13 mouse cellular contexts compared by ENCODE assay signal in the genomic region with DNA sequence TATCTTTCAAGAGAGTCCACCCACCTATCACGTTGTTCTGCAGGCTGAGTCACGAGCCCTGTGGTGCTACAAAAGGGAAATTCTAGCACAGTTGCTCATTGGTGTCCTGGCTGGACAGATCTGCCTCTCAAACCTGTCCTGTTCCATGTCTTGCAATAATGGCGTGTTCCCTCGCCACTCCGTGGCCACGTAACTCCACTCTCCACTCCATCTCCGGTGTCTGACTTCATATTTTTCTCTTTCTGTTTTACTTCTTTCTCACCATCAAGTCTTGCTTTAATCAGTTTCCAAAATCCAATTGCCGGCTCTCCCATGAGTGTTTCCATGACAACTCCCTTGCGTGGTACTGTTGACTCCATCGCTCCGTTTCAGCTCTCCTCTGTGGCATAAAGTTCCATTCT.
DNase-seq lines count a peak whose midpoint lies in the region; ATAC-seq and TF ChIP-seq lines count a peak whose summit lies in the region.
"Had no signal": no experiment of that assay in that cellular context is flagged by ENCODE, and none has a peak within 500 bp of the region (broad histone marks: within the 10 kb centered on the region; RNA-seq: fewer than 3 reads in every experiment).

No protein-coding gene starts in this region.

- peak; percentile 57 for DNase-seq in forebrain, postnatal 0 days
- peak; percentile 79 to 84 for DNase-seq in frontal cortex, adult 2 months (ENCODE audit: extremely low spot score in 1 of 2, low spot score in 1 of 2)
- peak; percentile 69 to 82 for DNase-seq in left cerebral cortex, adult 18-20 months (ENCODE audit: low spot score in 2 of 2)
- DNase-seq in adrenal gland, postnatal 14 days = no peak
- no peak for DNase-seq in embryo, embryonic 10 days (ENCODE audit: low spot score)
- DNase-seq: cerebellum, adult 11-12 months; heart, postnatal 36 days had no signal

- 0 out of 2 replicates have a peak overlapping the region, but pooled peaks have one; percentile 50 for H3K27ac ChIP-seq in forebrain, postnatal 0 days (ENCODE audit: low read depth, low read length)
- H3K27ac ChIP-seq in forebrain, embryonic 16.5 days (ENCODE audit: low read length) = no peak overlapping the region
- peak overlapping the region; percentile 90 for H3K27ac ChIP-seq in limb, embryonic 15.5 days
- H3K27ac ChIP-seq: heart, embryonic 10.5 days; midbrain, embryonic 12.5 days had no signal

- no peak overlapping the region for H3K4me3 ChIP-seq in forebrain, postnatal 0 days (ENCODE audit: low read depth, low read length)
- H3K4me3 ChIP-seq in forebrain, embryonic 16.5 days (replicated peaks; ENCODE audit: low read length) = no peak overlapping the region
- no peak overlapping the region for H3K4me3 ChIP-seq in limb, embryonic 15.5 days
- H3K4me3 ChIP-seq: heart, embryonic 10.5 days; midbrain, embryonic 12.5 days had no signal

- no peaks in the 10 kb centered on the region for H3K4me1 ChIP-seq in forebrain, postnatal 0 days (ENCODE audit: insufficient read depth)
- H3K4me1 ChIP-seq in forebrain, embryonic 16.5 days (replicated peaks; ENCODE audit: control insufficient read depth, insufficient read depth, low read length) = no peaks in the 10 kb centered on the region
- peaks cover 42% of the 10 kb centered on the region for H3K4me1 ChIP-seq in limb, embryonic 15.5 days

- H3K27me3 ChIP-seq in forebrain, postnatal 0 days (ENCODE audit: insufficient read depth, low read length) = no peaks in the 10 kb centered on the region
- H3K27me3 ChIP-seq in forebrain, embryonic 16.5 days (replicated peaks; ENCODE audit: control insufficient read depth, insufficient read depth, low read length) = no peaks in the 10 kb centered on the region
- no peaks in the 10 kb centered on the region for H3K27me3 ChIP-seq in limb, embryonic 15.5 days

- ATAC-seq in forebrain, postnatal 0 days = peak; percentile 83
- ATAC-seq in forebrain, embryonic 16.5 days = no peak
- ATAC-seq in limb, embryonic 15.5 days (ENCODE audit: insufficient number of reproducible peaks, low FRiP score, low TSS enrichment, low read depth) = 0 out of 2 replicates have a peak, but pooled peaks have one; percentile 41
- no peak for ATAC-seq in activated CD4-positive, CD25-positive, alpha-beta regulatory T cell, adult 4 months
- ATAC-seq: forebrain, embryonic 14.5 days had no signal

- no peak overlapping the region for H3K9ac ChIP-seq in forebrain, postnatal 0 days
- H3K9ac ChIP-seq in forebrain, embryonic 16.5 days (replicated peaks; ENCODE audit: low read depth, low read length) = no peak overlapping the region
- H3K9ac ChIP-seq in limb, embryonic 15.5 days = no peak overlapping the region
- H3K9ac ChIP-seq: midbrain, embryonic 12.5 days had no signal

- no peaks in the 10 kb centered on the region for H3K36me3 ChIP-seq in forebrain, postnatal 0 days (ENCODE audit: insufficient read depth)
- H3K36me3 ChIP-seq in forebrain, embryonic 16.5 days (ENCODE audit: control insufficient read depth, insufficient read depth) = no peaks in the 10 kb centered on the region
- H3K36me3 ChIP-seq in limb, embryonic 15.5 days = no peaks in the 10 kb centered on the region
- H3K36me3 ChIP-seq: heart, embryonic 10.5 days; midbrain, embryonic 12.5 days had no signal

- no peak overlapping the region for H3K4me2 ChIP-seq in forebrain, postnatal 0 days (ENCODE audit: low read depth)
- H3K4me2 ChIP-seq in forebrain, embryonic 16.5 days (ENCODE audit: low read length) = no peak overlapping the region
- peak overlapping the region; percentile 35 for H3K4me2 ChIP-seq in limb, embryonic 15.5 days
- H3K4me2 ChIP-seq: midbrain, embryonic 12.5 days had no signal

- TF ChIP-seq CTCF in forebrain, postnatal 0 days (IDR thresholded peaks at IDR 0.05; ENCODE audit: low read depth) = no peak

- WGBS in forebrain, postnatal 0 days = 65% methylated on average over 11 of the region's 11 CpGs
- 83% methylated on average over 11 of the region's 11 CpGs for WGBS in forebrain, embryonic 16.5 days
- WGBS in limb, embryonic 15.5 days = 56% methylated on average over 11 of the region's 11 CpGs

- H3K9me3 ChIP-seq in forebrain, postnatal 0 days (ENCODE audit: low read length) = no peaks in the 10 kb centered on the region
- H3K9me3 ChIP-seq in forebrain, embryonic 16.5 days (ENCODE audit: control insufficient read depth, low read length) = no peaks in the 10 kb centered on the region
- H3K9me3 ChIP-seq in limb, embryonic 15.5 days = no peaks in the 10 kb centered on the region
- H3K9me3 ChIP-seq: heart, embryonic 10.5 days; midbrain, embryonic 12.5 days had no signal

Comparison
In these comparisons a context has a peak if more than half of its experiments do, and no peak if none do; other contexts are left out.
1. ATAC-seq: peak in forebrain, postnatal 0 days (single experiment) and limb, embryonic 15.5 days (single experiment); none in forebrain, embryonic 16.5 days (single experiment) and activated CD4-positive, CD25-positive, alpha-beta regulatory T cell, adult 4 months (single experiment).
2. DNase-seq: peak in forebrain, postnatal 0 days (single experiment), frontal cortex, adult 2 months (2 of 2) and left cerebral cortex, adult 18-20 months (2 of 2); none in adrenal gland, postnatal 14 days (single experiment) and embryo, embryonic 10 days (single experiment).